Mouse (Mus musculus): ENCODE results near the gene Apol8. TPM values are rescaled to one million over a fixed set of nuclear protein-coding genes. Genes with fewer than 3 reads are reported as not detected.
A peak's percentile ranks its signal among the peaks of the same experiment; 100 is the strongest.

Apol8 gene
- total and polyA plus RNA-seq, 3 experiments, result 0.14 to 0.15 TPM; not detected in 1

GRCm38 (mm10) chr15:77763050-77763449, 6.2 kb upstream of the Apol8 start:
- dilution Hi-C loops (cut with MboI; ENCODE audit: extremely low pct_ligation_motif_present, extremely low pct_unique_long_range_greater_than_20kb, low sequenced_read_pairs), result no loop called here
- H3K27me3 ChIP-seq (replicated peaks), result no peaks in the 10 kb centered on the region
- no peaks in the 10 kb centered on the region for H3K9me3 ChIP-seq (replicated peaks; ENCODE audit: low read length)
- in situ Hi-C loops (cut with MboI; ENCODE audit: low pct_ligation_motif_present, low pct_unique_long_range_greater_than_20kb, low sequenced_read_pairs), result no loop called here
- H3K36me3 ChIP-seq (replicated peaks in 1 of 2; ENCODE audit: control insufficient read depth in 1 of 2, insufficient read depth in 1 of 2, low read length in 1 of 2), result peaks cover 80 to 90% of the 10 kb centered on the region in 2 experiments
- no peaks in the 10 kb centered on the region for H3K79me2 ChIP-seq (replicated peaks; ENCODE audit: control insufficient read depth, extremely low read depth, insufficient read depth, poor library complexity, severe bottlenecking)
- TF ChIP-seq BHLHE40 (IDR thresholded peaks at IDR 0.05; ENCODE audit: low read depth, low read length) (no peak), UBTF (IDR thresholded peaks at IDR 0.05; ENCODE audit: low read depth, low read length) (no peak), CHD1 (IDR thresholded peaks at IDR 0.05; ENCODE audit: low read depth, low read length) (no peak), TCF12 (IDR thresholded peaks at IDR 0.05; ENCODE audit: low read depth, low read length) (no peak), MAZ (IDR thresholded peaks at IDR 0.05; ENCODE audit: low read depth, low read length) (no peak)
- no peak overlapping the region for H3K4me2 ChIP-seq (ENCODE audit: insufficient read depth, low read depth, poor library complexity, severe bottlenecking)
- H3K27ac ChIP-seq (ENCODE audit: insufficient read depth, low read depth), result no peak overlapping the region
- DNase-seq (ENCODE audit: extremely low read depth), result no peak
- H3K9ac ChIP-seq (ENCODE audit: insufficient read depth, low read depth), result no peak overlapping the region
- no peak overlapping the region for H3K4me3 ChIP-seq (replicated peaks in 1 of 3; ENCODE audit: low read depth in 2 of 3, low read length in 2 of 3, poor library complexity in 1 of 3)
- no peaks in the 10 kb centered on the region for H3K4me1 ChIP-seq (ENCODE audit: control insufficient read depth in 1 of 2, insufficient read depth in 2 of 2)

DNA sequence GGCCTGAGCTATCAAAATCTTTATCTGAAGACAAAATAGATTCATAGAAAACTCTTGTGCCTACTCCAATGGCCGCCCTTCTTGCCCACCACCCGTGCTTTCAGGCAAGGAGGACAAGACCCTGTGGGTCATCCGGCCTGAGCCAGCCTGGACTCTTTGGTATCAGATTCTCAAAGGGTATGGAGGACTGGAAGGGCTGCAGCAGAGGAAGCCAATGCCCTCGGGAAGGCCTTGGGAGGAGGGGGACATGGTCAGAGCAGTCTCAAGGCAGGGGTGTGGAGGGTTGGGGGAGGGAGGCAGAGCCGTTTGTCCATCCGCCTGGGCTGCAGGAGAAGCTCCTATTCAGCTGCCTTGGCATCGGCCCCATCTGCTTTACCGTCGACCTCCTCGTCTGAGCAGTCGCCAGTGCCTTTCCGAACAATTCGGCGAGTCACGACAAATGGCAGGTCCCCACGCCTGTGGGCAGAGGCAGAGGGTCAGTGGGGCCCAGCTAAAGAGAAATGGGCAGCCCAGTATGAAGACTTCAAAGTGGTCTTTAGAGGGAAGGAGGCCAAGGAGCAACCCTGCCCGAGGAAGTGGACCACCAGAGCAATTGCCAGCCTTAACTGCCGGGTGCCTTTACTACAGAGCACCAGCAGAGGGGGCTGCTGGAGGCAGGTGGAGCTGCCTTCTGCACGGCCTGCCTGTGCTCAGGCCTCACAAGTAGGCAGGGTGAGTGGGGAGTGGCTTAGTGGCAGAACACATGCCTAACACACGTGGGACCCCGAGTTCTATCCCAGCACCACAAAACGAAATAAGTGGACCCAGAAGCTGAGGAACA, 5.0 kb upstream of the Apol8 start:
- peak; percentile 28 for DNase-seq (ENCODE audit: extremely low read depth)
- no peaks in the 10 kb centered on the region for H3K27me3 ChIP-seq (replicated peaks)
- no peaks in the 10 kb centered on the region for H3K9me3 ChIP-seq (replicated peaks; ENCODE audit: low read length)
- dilution Hi-C loops (cut with MboI; ENCODE audit: extremely low pct_ligation_motif_present, extremely low pct_unique_long_range_greater_than_20kb, low sequenced_read_pairs), result no loop called here
- TF ChIP-seq ZMIZ1 (IDR thresholded peaks at IDR 0.05; ENCODE audit: low read depth, low read length) (no peak), MEF2A (IDR thresholded peaks at IDR 0.05; ENCODE audit: borderline replicate concordance, low read depth, low read length) (no peak), POLR2A (IDR thresholded peaks at IDR 0.05; ENCODE audit: low read depth, low read length) (no peak; the same call in 1 of the 2 replicates), NELFE (IDR thresholded peaks at IDR 0.05; ENCODE audit: low read depth, low read length) (no peak), USF2 (conservative IDR thresholded peaks at IDR 0.05; ENCODE audit: low read depth, low read length) (no peak), MYC (IDR thresholded peaks at IDR 0.05; ENCODE audit: low read depth, low read length) (no peak), CTCF (conservative IDR thresholded peaks at IDR 0.05 in 1 of 2, IDR thresholded peaks at IDR 0.05 in 1 of 2; ENCODE audit: low read depth in 2 of 2, low read length in 2 of 2) (peak; percentile 23 to 60; a peak in 3 of 4 replicates), RAD21 (IDR thresholded peaks at IDR 0.05; ENCODE audit: low read depth, low read length) (peak; percentile 15), SMC3 (IDR thresholded peaks at IDR 0.05; ENCODE audit: low read depth, low read length) (peak; percentile 54; the same call in 1 of the 2 replicates), USF1 (IDR thresholded peaks at IDR 0.05; ENCODE audit: low read depth, low read length) (no peak), RCOR1 (conservative IDR thresholded peaks at IDR 0.05; ENCODE audit: low read depth, low read length) (no peak)
- in situ Hi-C loops (cut with MboI; ENCODE audit: low pct_ligation_motif_present, low pct_unique_long_range_greater_than_20kb, low sequenced_read_pairs), result no loop called here
- H3K36me3 ChIP-seq (replicated peaks in 1 of 2; ENCODE audit: control insufficient read depth in 1 of 2, insufficient read depth in 1 of 2, low read length in 1 of 2), result peaks cover 67 to 77% of the 10 kb centered on the region in 2 experiments
- no peak overlapping the region for H3K9ac ChIP-seq (ENCODE audit: insufficient read depth, low read depth)
- H3K4me1 ChIP-seq (ENCODE audit: control insufficient read depth in 1 of 2, insufficient read depth in 2 of 2), result no peaks in the 10 kb centered on the region
- no peak overlapping the region for H3K27ac ChIP-seq (ENCODE audit: insufficient read depth, low read depth)
- H3K79me2 ChIP-seq (replicated peaks; ENCODE audit: control insufficient read depth, extremely low read depth, insufficient read depth, poor library complexity, severe bottlenecking), result no peaks in the 10 kb centered on the region
- H3K4me2 ChIP-seq (ENCODE audit: insufficient read depth, low read depth, poor library complexity, severe bottlenecking), result no peak overlapping the region
- H3K4me3 ChIP-seq (replicated peaks in 1 of 3; ENCODE audit: low read depth in 2 of 3, low read length in 2 of 3, poor library complexity in 1 of 3), result no peak overlapping the region

All from CH12.LX (cell line).